12 mouse cellular contexts compared by ENCODE assay signal in genomic region chrX:64058389-64058788, GRCm38 (mm10).
DNase-seq lines count a peak whose midpoint lies in the region; ATAC-seq lines count a peak whose summit lies in the region.
"Had no signal": no experiment of that assay in that cellular context is flagged by ENCODE, and none has a peak within 500 bp of the region (broad histone marks: within the 10 kb centered on the region; RNA-seq: fewer than 3 reads in every experiment).

No protein-coding gene starts in this region.

- DNase-seq in heart, postnatal 10 days = peak; percentile 2 to 9
- no peak for DNase-seq in heart, adult 11 months
- peak; percentile 80 for DNase-seq in midbrain, embryonic 11.5 days (ENCODE audit: low spot score, missing footprints)
- no peak for DNase-seq in midbrain, embryonic 10.5 days (ENCODE audit: low spot score)
- DNase-seq in R1 (ENCODE audit: low read depth, low spot score) = peak; percentile 3
- DNase-seq in retina, postnatal 1 day = peak; percentile 5
- DNase-seq in left cerebral cortex, adult 11 months (ENCODE audit: low spot score) = no peak
- DNase-seq: adrenal gland, adult 2 months; cerebellum, adult 11-12 months; thymus, adult 18-20 months had no signal

- no peaks in the 10 kb centered on the region for H3K9me3 ChIP-seq in midbrain, embryonic 11.5 days (ENCODE audit: control insufficient read depth, low read length)
- no peaks in the 10 kb centered on the region for H3K9me3 ChIP-seq in midbrain, embryonic 10.5 days (replicated peaks)
- H3K9me3 ChIP-seq: G1E; hindbrain, embryonic 13.5 days had no signal

- no peak overlapping the region for H3K4me3 ChIP-seq in midbrain, embryonic 11.5 days (ENCODE audit: low read depth, low read length)
- H3K4me3 ChIP-seq in midbrain, embryonic 10.5 days = no peak overlapping the region
- H3K4me3 ChIP-seq: hindbrain, embryonic 13.5 days had no signal

- no peak overlapping the region for H3K4me2 ChIP-seq in midbrain, embryonic 11.5 days
- H3K4me2 ChIP-seq: hindbrain, embryonic 13.5 days had no signal

- H3K36me3 ChIP-seq in midbrain, embryonic 11.5 days (ENCODE audit: control insufficient read depth, insufficient read depth, low read length) = no peaks in the 10 kb centered on the region
- no peaks in the 10 kb centered on the region for H3K36me3 ChIP-seq in midbrain, embryonic 10.5 days
- H3K36me3 ChIP-seq: G1E; hindbrain, embryonic 13.5 days had no signal

- intact Hi-C loops in heart, postnatal 10 days (cut with DNase I) = no loop called here

- no peak overlapping the region for H3K27ac ChIP-seq in midbrain, embryonic 11.5 days (ENCODE audit: low read depth, low read length)
- no peak overlapping the region for H3K27ac ChIP-seq in midbrain, embryonic 10.5 days (replicated peaks)
- H3K27ac ChIP-seq: hindbrain, embryonic 13.5 days had no signal

- H3K9ac ChIP-seq in midbrain, embryonic 11.5 days (ENCODE audit: low read length) = no peak overlapping the region
- H3K9ac ChIP-seq: hindbrain, embryonic 13.5 days had no signal

- ATAC-seq in midbrain, embryonic 11.5 days (ENCODE audit: low FRiP score) = no peak

- no peaks in the 10 kb centered on the region for H3K27me3 ChIP-seq in midbrain, embryonic 11.5 days (ENCODE audit: control insufficient read depth, insufficient read depth, low read length)
- H3K27me3 ChIP-seq in midbrain, embryonic 10.5 days (ENCODE audit: low read depth, poor library complexity, severe bottlenecking) = no peaks in the 10 kb centered on the region
- H3K27me3 ChIP-seq: hindbrain, embryonic 13.5 days had no signal

- WGBS in midbrain, embryonic 11.5 days = 26% methylated on average over 1 of the region's 1 CpGs
- WGBS in midbrain, embryonic 10.5 days = 27% methylated on average over 1 of the region's 1 CpGs

- H3K4me1 ChIP-seq in midbrain, embryonic 11.5 days (ENCODE audit: control insufficient read depth, insufficient read depth, low read length) = no peaks in the 10 kb centered on the region
- no peaks in the 10 kb centered on the region for H3K4me1 ChIP-seq in midbrain, embryonic 10.5 days
- H3K4me1 ChIP-seq: hindbrain, embryonic 13.5 days had no signal

Comparison
In these comparisons a context has a peak if more than half of its experiments do, and no peak if none do; other contexts are left out.
1. DNase-seq: peak in heart, postnatal 10 days (2 of 2), midbrain, embryonic 11.5 days (single experiment), R1 (single experiment) and retina, postnatal 1 day (single experiment); none in heart, adult 11 months (single experiment), midbrain, embryonic 10.5 days (single experiment) and left cerebral cortex, adult 11 months (single experiment).